Mouse (Mus musculus) heart, postnatal 36 days (tissue): ENCODE measurements around the gene Hip1r. TPM values are rescaled to one million over a fixed set of nuclear protein-coding genes. Genes with fewer than 3 reads are reported as not detected.

Experiments
- DNase-seq, 2 experiments: peaks; one replicate each; pipeline ENCODE4 v3.0.0; 2021 to 2022
- intact Hi-C: fragments of 180-260 bp; cut with DNase I; formaldehyde crosslinking; loops from one replicate; pipeline ENCODE4 v1.15.1; 2025
- total RNA-seq, 2 experiments: library from RNA; stranded (reverse); gene quantifications; 2 replicates each; pipeline ENCODE4 v1.2.3; 2021

Hip1r gene
- 10 to 100 TPM in 1 of 2 experiments, 1 to 10 TPM in 1; 8.6 to 17.0 TPM for total RNA-seq

- intact Hi-C loops: loop anchor here (1.0 kb wide), 1 partner anchor 19 kb away; no protein-coding TSS in a partner anchor
- peak; percentile 77 to 79 for DNase-seq
These were observed at the start of gene Hip1r for GRCm38 (mm10) chr5:123973299-123974178. Gene Hip1r (plus strand): TSS chr5:123973628.

GRCm38 (mm10) chr5:123927118-123927517 lies 46.3 kb upstream of the Hip1r start, which contains the start of gene Gm43518:
Gene Gm43518 (plus strand): TSS chr5:123927418.
- intact Hi-C loops: no loop called here
- DNase-seq: no peak

- intact Hi-C loops: no loop called here
- DNase-seq: peak; percentile 92 to 93
These were observed 42.9 kb upstream of the Hip1r start, which contains the start of gene Ccdc62 for GRCm38 (mm10) chr5:123930508-123930989. Gene Ccdc62 (plus strand): TSS chr5:123930679.

- intact Hi-C loops: no loop called here
- DNase-seq: no peak
These were observed 42.3 kb upstream of the Hip1r start for GRCm38 (mm10) chr5:123931131-123931530.

- intact Hi-C loops: no loop called here
- no peak for DNase-seq
These were observed 40.5 kb upstream of the Hip1r start for GRCm38 (mm10) chr5:123932927-123933326.

GRCm38 (mm10) chr5:123933556-123933955 lies 39.9 kb upstream of the Hip1r start:
- intact Hi-C loops: no loop called here
- DNase-seq: no peak

- DNase-seq: no peak
- intact Hi-C loops: no loop called here
These were observed 39.4 kb upstream of the Hip1r start for GRCm38 (mm10) chr5:123933957-123934591.

GRCm38 (mm10) chr5:123935931-123936330 lies 37.5 kb upstream of the Hip1r start:
- intact Hi-C loops: no loop called here
- no peak for DNase-seq

- DNase-seq: no peak
- intact Hi-C loops: no loop called here
These were observed 34.9 kb upstream of the Hip1r start for GRCm38 (mm10) chr5:123938479-123938878.

- intact Hi-C loops: loop anchor here (2.0 kb wide), 1 partner anchor 138 kb away; no protein-coding TSS in a partner anchor
- no peak for DNase-seq
These were observed 26.9 kb upstream of the Hip1r start for GRCm38 (mm10) chr5:123946546-123946945.

- DNase-seq: peak in 1 of 2 experiments; percentile 29
- intact Hi-C loops: loop anchor here (1.0 to 2.0 kb wide), 2 partner anchors 45 to 138 kb away; no protein-coding TSS in a partner anchor
These were observed 26.2 kb upstream of the Hip1r start for GRCm38 (mm10) chr5:123947041-123947761.

GRCm38 (mm10) chr5:123952365-123953045 lies 20.9 kb upstream of the Hip1r start:
- DNase-seq: no peak
- intact Hi-C loops: no loop called here

GRCm38 (mm10) chr5:123957213-123957612 lies 16.2 kb upstream of the Hip1r start:
- intact Hi-C loops: no loop called here
- DNase-seq: no peak

- DNase-seq: no peak
- intact Hi-C loops: no loop called here
These were observed 14.4 kb upstream of the Hip1r start for GRCm38 (mm10) chr5:123959018-123959417.

GRCm38 (mm10) chr5:123960129-123960528 lies 13.3 kb upstream of the Hip1r start:
- intact Hi-C loops: no loop called here
- no peak for DNase-seq

- no peak for DNase-seq
- intact Hi-C loops: no loop called here
These were observed 12.4 kb upstream of the Hip1r start for GRCm38 (mm10) chr5:123961046-123961445.

GRCm38 (mm10) chr5:123964208-123964607 lies 9.2 kb upstream of the Hip1r start:
- intact Hi-C loops: no loop called here
- no peak for DNase-seq

GRCm38 (mm10) chr5:123966759-123967158 lies 6.7 kb upstream of the Hip1r start:
- no peak for DNase-seq
- intact Hi-C loops: no loop called here

GRCm38 (mm10) chr5:123968468-123968867 lies 5.0 kb upstream of the Hip1r start:
- no peak for DNase-seq
- intact Hi-C loops: no loop called here

- intact Hi-C loops: no loop called here
- no peak for DNase-seq
These were observed 4.2 kb upstream of the Hip1r start for GRCm38 (mm10) chr5:123969216-123969615.
